In the genomic region with DNA sequence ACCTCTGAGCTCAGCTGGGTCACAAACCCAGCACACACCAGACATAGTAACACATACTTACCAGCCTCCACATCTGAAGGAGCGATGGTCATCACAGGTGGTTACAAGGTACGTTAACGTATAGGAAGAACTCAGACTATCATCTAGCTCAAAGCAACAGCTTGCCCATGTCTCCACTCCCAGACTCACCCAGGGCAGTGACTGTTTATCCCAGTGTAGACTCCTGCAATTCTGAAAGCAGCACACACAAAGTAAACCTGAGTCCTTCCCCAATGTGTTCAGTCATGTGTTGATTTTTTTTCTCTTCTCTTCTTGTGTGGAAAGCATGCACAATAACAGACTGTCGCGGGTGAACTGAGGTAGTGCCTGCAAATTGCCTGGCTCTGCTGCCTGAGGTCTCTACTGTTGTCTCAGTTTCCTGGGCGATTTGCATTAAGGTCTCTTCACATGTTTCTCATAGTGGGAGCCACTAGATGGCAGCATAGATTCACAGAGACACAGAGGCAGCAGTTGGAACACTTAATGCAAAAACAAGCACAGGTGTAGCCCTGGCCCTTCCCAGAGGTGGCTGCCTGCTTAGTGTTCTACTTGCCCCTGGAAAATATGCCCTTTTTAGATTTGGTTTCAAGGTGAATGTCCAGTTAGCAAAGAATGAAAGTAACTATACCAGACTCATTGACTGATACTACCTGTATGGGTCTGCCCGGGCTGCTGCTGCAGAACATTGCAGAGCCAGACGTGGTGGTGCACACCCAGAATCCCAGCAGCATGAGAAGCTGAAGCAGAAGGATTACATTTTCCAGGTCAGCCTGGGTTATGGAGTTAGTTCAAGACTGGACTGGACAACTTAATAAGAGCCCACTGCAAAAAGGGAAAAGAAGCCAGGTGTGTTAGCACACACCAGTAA, we compare ENCODE assay signal across 8 mouse cellular contexts. TPM values are rescaled to one million over a fixed set of nuclear protein-coding genes. Genes with fewer than 3 reads are reported as not detected.
DNase-seq lines count a peak whose midpoint lies in the region; ATAC-seq and TF ChIP-seq lines count a peak whose summit lies in the region.

No protein-coding gene starts in this region.

- H3K27ac ChIP-seq in gastrocnemius, adult 2 months = peak overlapping the region; percentile 63
- no peak overlapping the region for H3K27ac ChIP-seq in limb, embryonic 11.5 days (replicated peaks; ENCODE audit: low read depth, low read length)
- no peak overlapping the region for H3K27ac ChIP-seq in stomach, embryonic 16.5 days (ENCODE audit: low read length)

- no peak overlapping the region for H3K4me3 ChIP-seq in gastrocnemius, adult 2 months
- no peak overlapping the region for H3K4me3 ChIP-seq in limb, embryonic 11.5 days (ENCODE audit: low read depth, low read length)
- H3K4me3 ChIP-seq in stomach, embryonic 16.5 days (replicated peaks; ENCODE audit: low read length) = no peak overlapping the region

- no peaks in the 10 kb centered on the region for H3K36me3 ChIP-seq in limb, embryonic 11.5 days (ENCODE audit: control insufficient read depth, insufficient read depth, low read length)
- no peaks in the 10 kb centered on the region for H3K36me3 ChIP-seq in stomach, embryonic 16.5 days (ENCODE audit: control insufficient read depth, insufficient read depth, low read length)

- no peak overlapping the region for H3K9ac ChIP-seq in limb, embryonic 11.5 days (ENCODE audit: low read length)
- H3K9ac ChIP-seq in stomach, embryonic 16.5 days (ENCODE audit: low read length) = no peak overlapping the region

- no peaks in the 10 kb centered on the region for H3K4me1 ChIP-seq in limb, embryonic 11.5 days (ENCODE audit: control insufficient read depth, insufficient read depth, low read length)
- 0 out of 2 replicates have a peak, but pooled peaks cover 5% of the 10 kb centered on the region for H3K4me1 ChIP-seq in stomach, embryonic 16.5 days (ENCODE audit: control insufficient read depth, insufficient read depth, low read length)

- no peaks in the 10 kb centered on the region for H3K27me3 ChIP-seq in limb, embryonic 11.5 days (ENCODE audit: control insufficient read depth, insufficient read depth, low read length)
- no peaks in the 10 kb centered on the region for H3K27me3 ChIP-seq in stomach, embryonic 16.5 days (ENCODE audit: control insufficient read depth, insufficient read depth, low read length)

- peak; percentile 63 for DNase-seq in urinary bladder, postnatal 14 days (ENCODE audit: low spot score)
- DNase-seq in urinary bladder, adult 2 months (ENCODE audit: low spot score) = no peak
- DNase-seq in cerebellum, postnatal 25 days = peak; percentile 76 to 80
- peak; percentile 61 for DNase-seq in gastrocnemius, adult 2 months
- DNase-seq in kidney, adult 9 months = peak; percentile 84
- peak; percentile 81 for DNase-seq in limb, embryonic 11.5 days (ENCODE audit: low spot score)

- no peak overlapping the region for H3K4me2 ChIP-seq in limb, embryonic 11.5 days (ENCODE audit: low read depth, severe bottlenecking)
- no peak overlapping the region for H3K4me2 ChIP-seq in stomach, embryonic 16.5 days (ENCODE audit: low read depth, low read length)

- WGBS in limb, embryonic 11.5 days = 47% methylated on average over 8 of the region's 8 CpGs
- 38% methylated on average over 8 of the region's 8 CpGs for WGBS in stomach, embryonic 16.5 days

- TF ChIP-seq CTCF in gastrocnemius, adult 2 months (IDR thresholded peaks at IDR 0.05) = peak; percentile 97

- intact Hi-C loops in gastrocnemius, adult 2 months (cut with DNase I) = loop anchor here (1.0 to 5.0 kb wide), 3 partner anchors 188 to 358 kb away; a partner anchor contains a TSS

- peak; percentile 49; the same call in 1 of the 2 replicates for ATAC-seq in limb, embryonic 11.5 days (ENCODE audit: insufficient number of reproducible peaks, low FRiP score, low TSS enrichment, low read depth)
- ATAC-seq in monocyte, adult 5-6 weeks (replicated peaks; ENCODE audit: insufficient number of reproducible peaks, low FRiP score, low TSS enrichment, poor library complexity, severe bottlenecking) = 0 out of 2 replicates have a peak, but pooled peaks have one; percentile 45
- peak; percentile 37; the same call in 1 of the 2 replicates for ATAC-seq in stomach, embryonic 16.5 days (ENCODE audit: insufficient read depth, low FRiP score)

- H3K9me3 ChIP-seq in limb, embryonic 11.5 days (ENCODE audit: control insufficient read depth, low read length) = no peaks in the 10 kb centered on the region
- no peaks in the 10 kb centered on the region for H3K9me3 ChIP-seq in stomach, embryonic 16.5 days (replicated peaks; ENCODE audit: control insufficient read depth, low read length)

RNA-seq across cellular contexts. Expression of a gene that starts 11.8 kb away (rescaled TPM):
- 0.09 and 0.12 TPM in 2 replicates for polyA plus RNA-seq in urinary bladder, adult 2 months (2012; rRNA removed)
- total RNA-seq in gastrocnemius, adult 2 months (2021) = under 1 TPM; 0.39 to 0.61 TPM
- polyA plus RNA-seq in limb, embryonic 11.5 days (2014; fragmentation: Nextera tagmentation; extraction: Ambion mirVana) = not detected in 2 replicates
- not detected in 3 replicates for total RNA-seq in monocyte, adult 5-6 weeks (2017)
- polyA plus RNA-seq in stomach, embryonic 16.5 days (2015; fragmentation: Nextera tagmentation; extraction: Ambion mirVana) = 0.22 TPM in 1 of 2 replicates, not detected in the other

RNA-seq across cellular contexts. Expression of a gene that starts 38.8 kb away (rescaled TPM):
- polyA plus RNA-seq in urinary bladder, adult 2 months (2012; rRNA removed) = 122 and 131 TPM in 2 replicates
- 10 to 100 TPM; 14.3 to 18.4 TPM for total RNA-seq in gastrocnemius, adult 2 months (2021)
- polyA plus RNA-seq in limb, embryonic 11.5 days (2014; fragmentation: Nextera tagmentation; extraction: Ambion mirVana) = 18.2 and 19.2 TPM in 2 replicates
- 1.4 to 3.9 TPM (median 1.8 TPM) in 3 replicates for total RNA-seq in monocyte, adult 5-6 weeks (2017)
- 32.6 and 35.6 TPM in 2 replicates for polyA plus RNA-seq in stomach, embryonic 16.5 days (2015; fragmentation: Nextera tagmentation; extraction: Ambion mirVana)
